Mouse (Mus musculus): ENCODE measurements at regions not wholly inside any gene's neighbourhood (a gene's known extent, or its start where the extent isn't known, plus 50 kb on each side); places are given as distances from the start of the nearest gene placed in this dataset.

GRCm38 (mm10) chr10:43748300-43748699 is 153.2 kb downstream of the Qrsl1 start:
- H3K4me1 ChIP-seq (ENCODE audit: control insufficient read depth in 1 of 2, insufficient read depth in 2 of 2) = peaks cover 34 to 77% of the 10 kb centered on the region in 2 experiments
- TF ChIP-seq SMC3 (IDR thresholded peaks at IDR 0.05; ENCODE audit: low read depth, low read length) (peak; percentile 3; the same call in 1 of the 2 replicates), BHLHE40 (IDR thresholded peaks at IDR 0.05; ENCODE audit: low read depth, low read length) (peak; percentile 42; the same call in 1 of the 2 replicates), EP300 (IDR thresholded peaks at IDR 0.05; ENCODE audit: low read length) (peak; percentile 66), POLR2AphosphoS2 (IDR thresholded peaks at IDR 0.05; ENCODE audit: low read depth, low read length) (0 out of 2 replicates have a peak, but pooled peaks have one; percentile 5), ZC3H11A (IDR thresholded peaks at IDR 0.05; ENCODE audit: low read depth, low read length) (no peak), JUN (IDR thresholded peaks at IDR 0.05; ENCODE audit: insufficient read depth, low read depth, low read length) (no peak), MXI1 (IDR thresholded peaks at IDR 0.05; ENCODE audit: low read depth, low read length) (no peak), TCF12 (IDR thresholded peaks at IDR 0.05; ENCODE audit: low read depth, low read length) (peak; percentile 41; the same call in 1 of the 2 replicates), POLR2A (IDR thresholded peaks at IDR 0.05; ENCODE audit: low read depth, low read length) (peak; percentile 22; the same call in 1 of the 2 replicates), ETS1 (conservative IDR thresholded peaks at IDR 0.05; ENCODE audit: low read depth, low read length) (peak; percentile 66), MEF2A (IDR thresholded peaks at IDR 0.05; ENCODE audit: borderline replicate concordance, low read depth, low read length) (0 out of 2 replicates have a peak, but pooled peaks have one; percentile 46), UBTF (IDR thresholded peaks at IDR 0.05; ENCODE audit: low read depth, low read length) (no peak), TBP (conservative IDR thresholded peaks at IDR 0.05; ENCODE audit: low read depth, low read length) (peak; percentile 70; the same call in 1 of the 2 replicates), ZNF384 (IDR thresholded peaks at IDR 0.05; ENCODE audit: low read depth, low read length) (peak; percentile 66), MAFK (IDR thresholded peaks at IDR 0.05; ENCODE audit: insufficient replicate concordance, low read length) (peak; percentile 91), IRF4 (IDR thresholded peaks at IDR 0.05; ENCODE audit: low read depth, low read length) (peak; percentile 35; the same call in 1 of the 2 replicates), GABPA (IDR thresholded peaks at IDR 0.05; ENCODE audit: insufficient replicate concordance, low read depth, low read length) (no peak), USF1 (IDR thresholded peaks at IDR 0.05; ENCODE audit: low read depth, low read length) (no peak)
- peaks cover 8% of the 10 kb centered on the region for H3K9me3 ChIP-seq (replicated peaks; ENCODE audit: low read length)
- in situ Hi-C loops (cut with MboI; ENCODE audit: low pct_ligation_motif_present, low pct_unique_long_range_greater_than_20kb, low sequenced_read_pairs) (no loop called here), dilution Hi-C loops (cut with MboI; ENCODE audit: extremely low pct_ligation_motif_present, extremely low pct_unique_long_range_greater_than_20kb, low sequenced_read_pairs) (no loop called here)
- peak overlapping the region; percentile 54 for H3K4me2 ChIP-seq (ENCODE audit: insufficient read depth, low read depth, poor library complexity, severe bottlenecking)
- DNase-seq (ENCODE audit: extremely low read depth) = peak; percentile 73
- H3K36me3 ChIP-seq (replicated peaks in 1 of 2; ENCODE audit: control insufficient read depth in 1 of 2, insufficient read depth in 1 of 2, low read length in 1 of 2) = peaks cover 0 to 42% of the 10 kb centered on the region in 2 experiments
- no peaks in the 10 kb centered on the region for H3K27me3 ChIP-seq (replicated peaks)
- peak overlapping the region; percentile 96 for H3K27ac ChIP-seq (ENCODE audit: insufficient read depth, low read depth)
- peak overlapping the region in 2 of 3 experiments; percentile 45 to 46 for H3K4me3 ChIP-seq (replicated peaks in 1 of 3; ENCODE audit: low read depth in 2 of 3, low read length in 2 of 3, poor library complexity in 1 of 3)
- H3K9ac ChIP-seq (ENCODE audit: insufficient read depth, low read depth) = peak overlapping the region; percentile 49; the same call in 1 of the 2 replicates
- peaks cover 32% of the 10 kb centered on the region for H3K79me2 ChIP-seq (replicated peaks; ENCODE audit: control insufficient read depth, extremely low read depth, insufficient read depth, poor library complexity, severe bottlenecking)

- DNase-seq (ENCODE audit: extremely low read depth) = no peak
- H3K4me2 ChIP-seq (ENCODE audit: insufficient read depth, low read depth, poor library complexity, severe bottlenecking) = no peak overlapping the region
- peaks cover 8% of the 10 kb centered on the region for H3K9me3 ChIP-seq (replicated peaks; ENCODE audit: low read length)
- TF ChIP-seq ZNF384 (IDR thresholded peaks at IDR 0.05; ENCODE audit: low read depth, low read length) (no peak), BHLHE40 (IDR thresholded peaks at IDR 0.05; ENCODE audit: low read depth, low read length) (no peak), USF2 (conservative IDR thresholded peaks at IDR 0.05; ENCODE audit: low read depth, low read length) (no peak), ZKSCAN1 (IDR thresholded peaks at IDR 0.05; ENCODE audit: borderline replicate concordance, low read depth, low read length) (no peak)
- peak overlapping the region in 1 of 3 experiments; percentile 25 for H3K4me3 ChIP-seq (replicated peaks in 1 of 3; ENCODE audit: low read depth in 2 of 3, low read length in 2 of 3, poor library complexity in 1 of 3)
- H3K4me1 ChIP-seq (ENCODE audit: control insufficient read depth in 1 of 2, insufficient read depth in 2 of 2) = peaks cover 34 to 67% of the 10 kb centered on the region in 2 experiments
- H3K36me3 ChIP-seq (replicated peaks in 1 of 2; ENCODE audit: control insufficient read depth in 1 of 2, insufficient read depth in 1 of 2, low read length in 1 of 2) = peaks cover 0 to 38% of the 10 kb centered on the region in 2 experiments
- no peaks in the 10 kb centered on the region for H3K27me3 ChIP-seq (replicated peaks)
- dilution Hi-C loops (cut with MboI; ENCODE audit: extremely low pct_ligation_motif_present, extremely low pct_unique_long_range_greater_than_20kb, low sequenced_read_pairs) = no loop called here
- peaks cover 23% of the 10 kb centered on the region for H3K79me2 ChIP-seq (replicated peaks; ENCODE audit: control insufficient read depth, extremely low read depth, insufficient read depth, poor library complexity, severe bottlenecking)
- no peak overlapping the region for H3K9ac ChIP-seq (ENCODE audit: insufficient read depth, low read depth)
- H3K27ac ChIP-seq (ENCODE audit: insufficient read depth, low read depth) = peak overlapping the region; percentile 83
- in situ Hi-C loops (cut with MboI; ENCODE audit: low pct_ligation_motif_present, low pct_unique_long_range_greater_than_20kb, low sequenced_read_pairs) = no loop called here
Observed at GRCm38 (mm10) chr10:43749496-43750110, 151.9 kb downstream of the Qrsl1 start.
